Mouse (Mus musculus) regulatory T cell (primary cell): Measurements from ENCODE around the gene Zfp74.

Experiments
- in situ Hi-C: fragments of 300-600 bp; cut with MboI, MseI; formaldehyde crosslinking; loops from one replicate; pipeline ENCODE4 v1.15.1; 2025; ENCODE audit warnings: high pct_unique_total_duplicates

The Zfp74 gene

GRCm38 (mm10) chr7:29953086-29953485 lies 803 bp downstream of the Zfp74 start:
- in situ Hi-C loops, result loop anchor here (5.0 to 10.0 kb wide), 2 partner anchors 91 to 102 kb away; partner anchors contain the start of gene Zfp14

- in situ Hi-C loops, result no loop called here
Measured at GRCm38 (mm10) chr7:29944201-29944600, 9.7 kb downstream of the Zfp74 start.

- in situ Hi-C loops, result no loop called here
Measured at GRCm38 (mm10) chr7:29943720-29944119, 10.2 kb downstream of the Zfp74 start.

- in situ Hi-C loops, result no loop called here
Measured at GRCm38 (mm10) chr7:29942740-29943139, 11.1 kb downstream of the Zfp74 start.

- in situ Hi-C loops, result no loop called here
Measured at GRCm38 (mm10) chr7:29941027-29941426, 12.9 kb downstream of the Zfp74 start.

- in situ Hi-C loops, result no loop called here
Measured at GRCm38 (mm10) chr7:29938856-29939255, 15.0 kb downstream of the Zfp74 start.

GRCm38 (mm10) chr7:29922780-29923179 lies 31.1 kb downstream of the Zfp74 start:
- in situ Hi-C loops, result no loop called here

- in situ Hi-C loops, result no loop called here
Measured at GRCm38 (mm10) chr7:29921439-29922093, 32.3 kb downstream of the Zfp74 start.

- in situ Hi-C loops, result no loop called here
Measured at GRCm38 (mm10) chr7:29918062-29918453, 35.8 kb downstream of the Zfp74 start.

GRCm38 (mm10) chr7:29917371-29918061 lies 36.4 kb downstream of the Zfp74 start:
- in situ Hi-C loops, result no loop called here

GRCm38 (mm10) chr7:29912172-29912571 lies 41.7 kb downstream of the Zfp74 start:
- in situ Hi-C loops, result no loop called here

GRCm38 (mm10) chr7:29910252-29910651 lies 43.6 kb downstream of the Zfp74 start:
- in situ Hi-C loops, result no loop called here

- in situ Hi-C loops, result loop anchor here (10.0 kb wide), 1 partner anchor 54 kb away; the partner anchor contains the start of genes Zfp420 and Zfp940
Measured at GRCm38 (mm10) chr7:29908130-29908950, 45.5 kb downstream of the Zfp74 start, which contains the start of gene Zfp383. Zfp383 (plus strand) TSS chr7:29908223.

GRCm38 (mm10) chr7:29907206-29907605 lies 46.7 kb downstream of the Zfp74 start:
- in situ Hi-C loops, result loop anchor here (10.0 kb wide), 1 partner anchor 52 kb away; the partner anchor contains the start of genes Zfp420 and Zfp940

- in situ Hi-C loops, result loop anchor here (10.0 kb wide), 1 partner anchor 52 kb away; the partner anchor contains the start of genes Zfp420 and Zfp940
Measured at GRCm38 (mm10) chr7:29906682-29907058, 47.2 kb downstream of the Zfp74 start.

GRCm38 (mm10) chr7:29905966-29906681 lies 47.8 kb downstream of the Zfp74 start, which contains the start of gene Zfp27:
Zfp27 (minus strand) TSS chr7:29906572.
- in situ Hi-C loops, result loop anchor here (10.0 kb wide), 1 partner anchor 51 kb away; the partner anchor contains the start of genes Zfp420 and Zfp940

GRCm38 (mm10) chr7:29904101-29904500 lies 49.8 kb downstream of the Zfp74 start:
- in situ Hi-C loops, result loop anchor here (10.0 kb wide), 1 partner anchor 49 kb away; the partner anchor contains the start of genes Zfp420 and Zfp940

- in situ Hi-C loops, result no loop called here
Measured at GRCm38 (mm10) chr7:29898351-29898750, 55.5 kb downstream of the Zfp74 start.

- in situ Hi-C loops, result no loop called here
Measured at GRCm38 (mm10) chr7:29892756-29893155, 61.1 kb downstream of the Zfp74 start.

GRCm38 (mm10) chr7:29890501-29890900 lies 63.4 kb downstream of the Zfp74 start:
- in situ Hi-C loops, result no loop called here

- in situ Hi-C loops, result no loop called here
Measured at GRCm38 (mm10) chr7:29880916-29881315, 73.0 kb downstream of the Zfp74 start.
